Mouse (Mus musculus) layer of hippocampus, postnatal 25 days (tissue): Measurements from ENCODE around the gene Aldh6a1. TPM values are rescaled to one million over a fixed set of nuclear protein-coding genes. Genes with fewer than 3 reads are reported as not detected.

Experiments
- DNase-seq, 2 experiments: peaks; one replicate each; pipeline ENCODE4 v3.0.0; 2022; ENCODE audit warnings: mixed read lengths in 2 of 2, low spot score in 1 of 2; ENCODE audit errors: extremely low spot score in 1 of 2
- total RNA-seq, 2 experiments: library from RNA; stranded (reverse); gene quantifications; 2 replicates each; pipeline ENCODE4 v1.2.3; 2021

The Aldh6a1 gene
- 10 to 100 TPM; 45.1 to 47.5 TPM for total RNA-seq

- DNase-seq: peak; percentile 82
Measured at GRCm38 (mm10) chr12:84450718-84451646, at the start of gene Aldh6a1, which contains the start of gene Lin52. Aldh6a1 (minus strand) TSS chr12:84451004. Lin52 (plus strand) TSS chr12:84451422.

GRCm38 (mm10) chr12:84496795-84497194 is 46.0 kb upstream of the Aldh6a1 start:
- no peak for DNase-seq

- DNase-seq: no peak
Measured at GRCm38 (mm10) chr12:84487324-84488056, 36.7 kb upstream of the Aldh6a1 start.

GRCm38 (mm10) chr12:84482778-84483585 is 32.2 kb upstream of the Aldh6a1 start:
- no peak for DNase-seq

- DNase-seq: no peak
Measured at GRCm38 (mm10) chr12:84481251-84481650, 30.4 kb upstream of the Aldh6a1 start.

- no peak for DNase-seq
Measured at GRCm38 (mm10) chr12:84478937-84479336, 28.1 kb upstream of the Aldh6a1 start.

- no peak for DNase-seq
Measured at GRCm38 (mm10) chr12:84468701-84469100, 17.9 kb upstream of the Aldh6a1 start.

GRCm38 (mm10) chr12:84462856-84463255 is 12.1 kb upstream of the Aldh6a1 start:
- DNase-seq: no peak

GRCm38 (mm10) chr12:84461416-84461815 is 10.6 kb upstream of the Aldh6a1 start:
- no peak for DNase-seq

GRCm38 (mm10) chr12:84459845-84460244 is 9.0 kb upstream of the Aldh6a1 start:
- no peak for DNase-seq

- DNase-seq: no peak
Measured at GRCm38 (mm10) chr12:84456911-84457310, 6.1 kb upstream of the Aldh6a1 start.

GRCm38 (mm10) chr12:84451801-84452200 is 997 bp upstream of the Aldh6a1 start:
- DNase-seq: peak in 1 of 2 experiments; percentile 12

- peak in 1 of 2 experiments; percentile 14 for DNase-seq
Measured at GRCm38 (mm10) chr12:84450351-84450717, 470 bp downstream of the Aldh6a1 start.

GRCm38 (mm10) chr12:84449887-84450286 is 917 bp downstream of the Aldh6a1 start:
- no peak for DNase-seq

GRCm38 (mm10) chr12:84448181-84448580 is 2.6 kb downstream of the Aldh6a1 start:
- no peak for DNase-seq

- DNase-seq: no peak
Measured at GRCm38 (mm10) chr12:84447386-84447785, 3.4 kb downstream of the Aldh6a1 start.

- no peak for DNase-seq
Measured at GRCm38 (mm10) chr12:84442526-84442925, 8.3 kb downstream of the Aldh6a1 start.

- DNase-seq: no peak
Measured at GRCm38 (mm10) chr12:84438697-84439096, 12.1 kb downstream of the Aldh6a1 start.

GRCm38 (mm10) chr12:84429825-84430224 is 21.0 kb downstream of the Aldh6a1 start:
- DNase-seq: no peak

GRCm38 (mm10) chr12:84423990-84424389 is 26.8 kb downstream of the Aldh6a1 start:
- DNase-seq: no peak

- no peak for DNase-seq
Measured at GRCm38 (mm10) chr12:84417605-84417922, 33.2 kb downstream of the Aldh6a1 start.
